Mouse (Mus musculus) heart, adult 8-10 months (tissue): ENCODE results near the gene Dpp7. TPM values are rescaled to one million over a fixed set of nuclear protein-coding genes. Genes with fewer than 3 reads are reported as not detected.
A peak's percentile ranks its signal among the peaks of the same experiment; 100 is the strongest.

ENCODE experiments used
- DNase-seq: peaks from one replicate; pipeline ENCODE4 v3.0.0; 2022; ENCODE audit warnings: low spot score
- total RNA-seq, 4 experiments: library from RNA; stranded (reverse); gene quantifications; 2 replicates each; pipeline ENCODE4 v1.2.4; 2022

Dpp7 gene
- total RNA-seq, 4 experiments from 2014 or later = 3.8 to 5.2 (median 5.1) TPM

GRCm38 (mm10) chr2:25365091-25365761 lies 9.1 kb upstream of the Dpp7 start, which contains the start of gene Uap1l1:
Gene Uap1l1 (minus strand): TSS chr2:25365682.
- DNase-seq = peak; percentile 78

DNA sequence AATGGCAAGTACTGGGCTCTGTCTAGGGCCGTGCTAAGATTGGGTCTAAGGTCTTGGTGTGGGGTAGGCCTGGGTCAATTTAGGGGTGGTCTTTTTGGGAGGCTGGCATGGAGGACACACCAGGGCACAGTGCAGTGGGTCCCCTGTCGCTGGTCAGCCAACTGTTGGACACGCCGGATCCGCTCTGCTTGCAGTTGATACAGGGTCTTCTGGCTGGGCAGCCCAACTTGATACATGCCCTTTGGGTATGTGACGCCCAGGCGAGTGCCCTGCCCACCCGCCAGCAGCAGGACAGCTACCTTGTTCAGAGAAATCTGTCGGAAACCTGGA lies 8.6 kb upstream of the Dpp7 start:
- DNase-seq = no peak

DNA sequence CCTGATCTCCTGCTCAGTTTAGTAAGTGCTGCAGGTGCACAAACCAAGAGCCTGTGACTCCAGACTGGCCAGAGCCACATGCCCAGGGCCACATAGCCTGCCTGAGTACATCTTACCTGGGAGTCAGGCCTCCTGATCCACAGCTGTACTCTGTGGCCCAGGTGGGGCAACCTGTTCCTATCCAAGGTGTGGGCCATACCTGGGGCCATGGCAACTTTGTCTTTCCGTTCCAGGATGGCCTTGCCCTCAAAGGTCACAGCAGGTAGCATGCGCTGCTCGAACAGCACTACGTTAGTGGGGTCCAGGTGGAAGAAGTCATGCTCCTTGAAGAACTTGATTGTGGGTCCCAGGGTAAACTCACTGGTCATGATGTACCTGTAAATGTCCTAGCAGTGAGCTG lies 8.2 kb upstream of the Dpp7 start:
- DNase-seq = no peak

DNA sequence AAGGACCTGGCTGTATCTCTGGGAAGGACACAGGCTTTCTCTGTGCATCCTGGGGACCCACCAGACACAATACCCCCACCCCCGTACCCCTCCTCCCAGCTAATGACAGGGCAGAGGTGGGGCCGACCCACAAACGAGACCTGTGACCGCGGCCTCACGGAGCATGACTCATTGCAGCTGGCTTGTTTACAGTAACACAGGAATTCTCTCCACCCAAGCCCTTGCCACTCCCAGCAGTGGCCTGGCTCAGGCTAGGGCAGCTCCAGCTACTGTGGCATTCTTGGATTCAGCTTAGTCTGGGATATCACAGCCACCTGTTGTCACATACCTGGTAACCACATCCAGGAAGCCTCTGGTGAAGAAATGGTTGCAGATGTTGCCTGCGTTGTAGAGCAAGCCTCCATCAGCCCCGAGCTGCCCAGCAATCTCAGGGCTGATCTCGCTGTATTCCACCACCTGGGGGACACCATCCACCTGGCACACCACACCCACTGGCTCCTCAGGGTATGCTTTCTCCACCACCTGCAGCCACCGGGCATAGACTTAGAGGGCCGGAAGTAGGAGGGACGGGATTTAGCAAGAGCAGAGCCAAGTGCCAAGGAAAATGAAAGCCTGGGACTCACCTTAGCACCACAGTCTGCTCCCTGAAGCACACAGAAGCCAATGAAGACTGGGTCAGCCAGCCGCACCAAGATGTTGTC lies 7.5 kb upstream of the Dpp7 start:
- no peak for DNase-seq

DNA sequence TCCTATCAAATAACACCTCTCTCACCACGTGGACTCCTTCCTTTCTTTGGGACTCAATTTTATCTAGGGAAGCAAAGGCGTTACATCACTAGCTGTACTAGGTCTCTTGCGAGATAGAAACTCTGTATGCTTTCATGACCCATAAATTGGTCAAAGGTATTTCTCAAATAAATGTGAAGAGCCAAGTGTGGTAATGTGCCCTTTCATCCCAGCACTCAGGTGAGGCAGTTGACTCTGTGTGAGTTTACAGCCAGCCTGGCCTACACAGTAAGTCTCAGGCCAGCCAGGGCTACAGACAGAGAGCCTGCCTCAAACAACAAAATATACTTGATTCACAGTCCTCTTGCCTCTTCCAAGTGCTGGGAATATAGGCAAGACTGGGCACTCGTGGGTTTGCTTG lies 3.7 kb upstream of the Dpp7 start:
- no peak for DNase-seq

- DNase-seq = no peak
These were observed 616 bp downstream of the Dpp7 start for GRCm38 (mm10) chr2:25355419-25356066.

DNA sequence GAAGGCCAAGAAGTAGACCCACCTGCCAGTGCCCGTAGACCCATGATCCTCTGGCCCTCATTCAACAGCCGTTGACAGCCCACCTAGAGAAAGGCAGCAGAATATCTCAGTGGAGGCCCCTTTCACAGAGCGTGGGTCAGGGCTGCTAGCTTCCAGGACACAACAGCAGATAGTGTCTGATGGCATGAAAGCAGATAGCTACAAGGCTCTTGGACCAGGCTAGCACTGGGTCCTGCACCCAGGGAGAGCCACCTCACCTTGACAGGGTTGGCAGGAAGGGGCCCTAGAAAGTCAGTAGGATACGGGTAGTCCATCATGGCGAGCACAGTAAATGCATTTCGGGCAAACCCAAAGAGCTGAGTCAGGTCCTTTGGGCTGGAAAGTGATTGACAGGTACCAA lies 1.9 kb downstream of the Dpp7 start:
- DNase-seq = no peak

GRCm38 (mm10) chr2:25350701-25351100 lies 5.5 kb downstream of the Dpp7 start:
- no peak for DNase-seq

DNA sequence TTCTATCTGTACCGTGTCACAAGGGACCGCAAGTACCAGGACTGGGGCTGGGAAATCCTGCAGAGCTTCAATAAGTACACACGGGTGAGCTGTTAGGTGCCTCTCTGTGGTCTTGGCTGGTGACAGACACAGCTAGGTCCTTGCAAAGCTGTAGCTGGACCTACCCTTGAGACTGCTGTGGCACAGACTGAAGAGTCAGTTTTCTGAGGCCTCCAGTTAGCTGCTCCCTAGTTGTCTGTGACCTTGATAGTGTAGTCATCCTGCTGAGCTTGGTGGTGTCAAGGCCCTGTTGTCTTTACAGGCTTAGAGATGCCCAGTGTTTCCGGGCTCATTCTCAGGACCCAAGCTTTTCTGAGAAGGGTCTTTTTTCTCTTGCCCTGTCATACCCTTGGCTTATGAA lies 6.7 kb downstream of the Dpp7 start:
- no peak for DNase-seq

DNA sequence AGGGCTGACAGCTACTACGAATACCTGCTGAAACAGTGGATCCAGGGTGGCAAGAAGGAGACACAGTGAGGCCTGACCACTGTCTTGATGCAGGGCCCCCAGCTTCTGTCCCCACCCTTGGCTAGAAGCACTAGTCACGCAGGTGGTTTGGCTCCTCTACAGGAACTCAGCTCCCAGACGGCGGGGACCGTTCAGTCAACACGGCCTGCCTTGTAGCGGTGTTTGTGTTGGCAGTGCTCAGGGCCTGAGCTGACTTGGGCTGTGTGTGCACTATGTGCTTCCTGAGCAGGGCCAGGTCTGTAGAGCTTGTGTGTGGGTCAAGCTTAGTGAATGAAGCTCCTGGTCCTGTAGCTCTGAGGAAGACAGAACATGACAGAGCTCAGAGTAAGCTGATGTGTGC lies 8.0 kb downstream of the Dpp7 start:
- DNase-seq = no peak

DNA sequence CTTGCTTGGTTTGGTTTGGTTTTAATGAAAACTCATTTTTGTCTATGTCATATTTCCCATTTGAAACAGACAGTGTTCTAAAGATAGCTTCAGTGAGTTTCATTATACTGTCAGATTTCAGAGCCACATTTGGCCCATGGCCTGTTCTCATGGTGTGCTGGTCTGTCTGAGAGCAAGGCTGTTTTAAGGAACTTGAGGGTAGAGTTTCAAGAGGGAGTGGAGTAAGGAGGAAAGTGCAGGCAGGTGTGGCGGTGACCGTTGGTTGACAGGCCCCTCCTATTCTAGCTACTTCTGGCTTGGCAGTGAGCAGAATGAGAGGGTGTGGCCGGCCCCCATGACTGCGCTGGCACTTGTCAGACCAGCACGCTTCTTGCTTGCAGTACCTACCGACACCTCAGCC lies 17.9 kb downstream of the Dpp7 start:
- DNase-seq = no peak

DNA sequence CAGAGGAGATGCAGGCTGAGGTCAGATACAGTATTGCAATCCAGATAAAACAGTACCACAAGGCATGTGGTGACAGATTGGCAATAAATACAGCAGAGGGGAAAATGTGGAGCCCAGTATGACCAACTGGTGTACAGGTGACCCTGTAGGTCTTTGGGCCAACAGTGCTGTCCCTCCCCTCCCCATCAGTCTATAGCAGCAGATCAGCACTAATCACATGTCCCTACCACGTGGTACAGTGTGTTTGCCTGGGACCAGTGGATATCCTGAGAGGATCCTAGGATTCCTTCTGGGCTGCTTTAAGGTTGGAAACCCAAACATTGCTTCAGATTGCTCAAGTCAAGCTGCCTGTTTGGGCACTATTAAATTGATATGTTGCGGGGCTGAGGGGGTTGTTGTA lies 22.6 kb downstream of the Dpp7 start:
- DNase-seq = no peak

DNA sequence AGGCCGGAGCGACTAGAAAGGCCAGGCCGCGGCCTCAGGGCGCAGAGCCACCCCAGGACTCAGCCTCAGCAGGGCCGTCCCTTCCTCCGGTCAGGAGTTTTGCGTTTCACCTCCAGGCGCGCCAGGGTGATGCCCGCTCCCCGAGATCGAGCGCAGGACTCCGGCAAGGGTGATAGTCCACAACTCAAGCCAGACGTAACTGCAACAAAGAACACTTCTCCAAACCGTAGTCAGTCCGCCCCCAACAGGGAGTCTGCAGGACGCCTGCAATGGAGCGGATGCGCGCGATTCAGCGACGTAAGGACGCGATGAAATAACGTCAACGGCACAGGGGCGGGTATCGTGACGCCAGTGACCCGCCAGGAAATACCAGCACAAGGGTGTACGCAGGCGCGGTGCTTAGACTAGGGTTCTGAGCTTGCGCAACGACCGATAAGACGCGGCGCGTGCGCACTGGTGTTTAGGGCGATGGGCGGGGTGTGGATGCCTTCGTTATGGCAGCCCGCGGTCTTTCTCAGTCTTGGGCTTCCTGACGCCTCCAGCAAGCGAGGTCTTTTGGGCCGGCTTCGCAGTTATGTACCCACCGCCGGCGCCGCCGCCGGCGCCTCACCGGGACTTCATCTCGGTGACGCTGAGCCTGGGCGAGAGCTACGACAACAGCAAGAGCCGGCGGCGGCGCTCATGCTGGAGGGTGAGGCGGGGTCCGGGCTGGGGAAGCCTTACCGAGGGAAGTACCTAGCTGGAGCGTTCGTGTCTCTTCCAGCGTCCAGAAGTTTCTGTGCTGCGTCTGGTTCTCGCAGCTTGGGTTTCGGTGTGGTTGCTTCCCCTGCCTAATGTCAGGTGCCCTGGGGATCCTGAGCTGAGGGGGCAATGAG lies 23.6 kb downstream of the Dpp7 start, which contains the start of gene Man1b1:
Gene Man1b1 (plus strand): TSS at position 53 of the 875 bp plus-strand sequence.
- peak; percentile 100 for DNase-seq

DNA sequence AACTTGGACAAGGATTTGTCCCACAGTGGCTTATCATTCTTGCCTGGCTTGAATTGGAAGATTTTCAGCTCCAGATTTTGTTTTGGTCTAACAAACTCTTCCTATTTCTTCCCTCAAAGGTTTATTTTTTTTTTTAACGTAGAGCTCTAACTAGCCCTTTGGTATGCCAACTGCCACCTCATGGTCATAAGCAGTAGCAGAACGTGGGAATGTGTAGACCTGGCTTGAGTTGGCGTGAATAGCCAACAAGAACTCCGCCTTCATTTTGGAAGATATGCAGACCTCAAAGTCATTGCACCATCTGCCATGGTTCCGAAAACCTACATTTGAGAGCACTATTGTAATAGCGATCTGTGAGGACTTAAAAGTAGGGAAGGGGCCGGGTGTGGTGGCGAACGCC lies 24.7 kb downstream of the Dpp7 start:
- DNase-seq = no peak

GRCm38 (mm10) chr2:25328440-25328839 lies 27.7 kb downstream of the Dpp7 start:
- DNase-seq = peak; percentile 25

DNA sequence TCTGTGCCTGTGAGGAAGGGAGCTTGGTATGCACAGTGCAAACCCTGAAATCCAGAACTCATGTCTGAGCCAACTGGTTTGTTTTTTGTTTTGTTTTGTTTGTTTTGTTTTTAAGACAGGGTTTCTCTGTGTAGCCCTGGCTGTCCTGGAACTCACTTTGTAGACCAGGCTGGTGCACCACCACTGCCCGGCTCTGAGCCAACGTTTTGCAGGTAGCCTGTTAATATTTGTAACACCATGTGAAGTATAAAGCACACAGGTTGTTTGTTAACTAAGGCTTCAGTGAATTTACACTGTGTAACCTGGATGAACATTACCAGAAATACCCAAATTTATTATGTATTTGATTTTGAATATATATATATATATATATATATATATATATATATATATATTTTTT lies 30.1 kb downstream of the Dpp7 start:
- no peak for DNase-seq

GRCm38 (mm10) chr2:25320084-25320483 lies 36.1 kb downstream of the Dpp7 start:
- no peak for DNase-seq

DNA sequence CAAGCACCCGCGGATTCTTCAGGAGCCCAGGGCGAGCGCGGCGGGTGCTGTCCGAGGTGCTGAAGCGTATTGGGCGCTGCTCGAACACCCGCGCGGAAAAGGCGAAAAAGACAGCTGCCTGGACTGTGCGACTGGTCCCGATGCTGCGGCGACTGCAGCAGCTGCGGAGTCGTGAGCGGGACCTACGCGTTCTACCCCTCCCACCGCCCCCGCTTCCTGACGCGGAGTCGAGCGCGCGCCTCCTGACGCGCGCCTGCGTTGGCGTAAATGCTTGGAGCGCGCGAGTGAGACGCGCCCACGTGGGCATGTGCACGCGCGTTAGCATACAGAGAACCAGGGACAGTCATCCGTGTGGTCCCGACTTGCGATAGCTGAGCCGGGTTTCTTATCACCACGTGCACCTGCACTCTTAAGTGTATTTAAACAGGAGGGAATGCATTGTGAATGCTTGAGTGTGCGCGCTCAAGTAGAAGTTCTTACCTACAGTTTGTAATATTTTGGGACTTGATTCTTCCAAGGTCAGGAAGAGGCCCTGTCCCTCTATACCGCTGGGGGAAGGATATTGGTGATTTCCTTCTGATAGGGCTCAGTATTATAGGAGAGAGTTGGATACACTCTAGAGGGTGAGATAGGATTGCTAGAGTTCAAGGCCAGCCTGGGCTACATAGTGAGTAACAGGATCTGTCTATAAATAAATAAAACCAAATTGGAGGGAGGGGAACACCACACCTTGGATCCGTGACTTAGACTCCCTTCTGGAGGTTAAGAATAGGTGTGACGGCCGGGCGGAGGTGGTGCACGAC lies 37.0 kb downstream of the Dpp7 start, which contains the start of gene Grin1:
Gene Grin1 (minus strand): TSS at position 217 of the 803 bp plus-strand sequence.
- DNase-seq = no peak

- no peak for DNase-seq
These were observed 37.8 kb downstream of the Dpp7 start for GRCm38 (mm10) chr2:25318119-25318966.

DNA sequence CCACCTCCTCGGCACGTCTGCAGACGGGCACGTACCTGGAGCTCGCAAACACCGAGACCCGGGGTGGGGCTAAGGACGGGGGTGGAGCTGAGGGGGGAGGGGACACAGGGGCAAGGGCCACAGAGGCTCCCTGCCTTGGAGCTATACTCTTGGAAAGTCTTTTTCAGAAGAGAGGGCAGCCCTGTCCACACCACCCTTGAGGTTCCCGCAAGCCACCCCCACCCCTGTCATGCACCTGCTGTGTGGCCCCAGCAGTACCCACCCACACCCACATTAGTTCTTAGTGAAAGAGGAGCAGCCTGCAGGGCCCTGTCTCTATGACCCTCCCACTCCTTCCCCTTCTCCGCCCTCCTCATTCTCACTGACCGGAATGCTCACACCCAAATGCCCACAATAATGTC lies 44.7 kb downstream of the Dpp7 start:
- no peak for DNase-seq
